Mouse (Mus musculus): ENCODE data around the gene Dock6. TPM values are rescaled to one million over a fixed set of nuclear protein-coding genes. Genes with fewer than 3 reads are reported as not detected.

Dock6 gene
- total RNA-seq, 1 experiment from 2014 or later = 46.0 TPM

Small RNAs within 50 kb of the gene (microRNA-seq; reads per million reads assigned to microRNA genes)
- 8.1 to 10.7 reads per million in 2 experiments for gene Mir7083

Other genes starting within 250 kb of the Dock6 start
- gene Smarca4, start 236.5 kb downstream of the Dock6 start, total RNA-seq (2021) = 70.8 and 71.0 TPM in 2 replicates
- gene Ldlr, start 129.2 kb downstream of the Dock6 start, total RNA-seq (2021) = 42.6 and 60.4 TPM in 2 replicates
- 9.1 and 10.4 TPM in 2 replicates for gene Spc24, start 92.3 kb downstream of the Dock6 start, total RNA-seq (2021)
- gene Kank2, start 53.9 kb downstream of the Dock6 start, total RNA-seq (2021) = 31.5 and 31.8 TPM in 2 replicates
- gene Angptl8, start 17.1 kb downstream of the Dock6 start, total RNA-seq (2021) = 5.1 and 10.2 TPM in 2 replicates
- 30.2 and 35.6 TPM in 2 replicates for gene Rab3d, start 65.6 kb upstream of the Dock6 start, total RNA-seq (2021)
- 6.5 and 8.5 TPM in 2 replicates for gene Ccdc159, start 74.8 kb upstream of the Dock6 start, total RNA-seq (2021)
- gene Tmem205, start 74.9 kb upstream of the Dock6 start, total RNA-seq (2021) = 203 and 258 TPM in 2 replicates
- gene Plppr2, start 84.4 kb upstream of the Dock6 start, total RNA-seq (2021) = 25.5 and 31.0 TPM in 2 replicates
- gene Swsap1, start 103.1 kb upstream of the Dock6 start, total RNA-seq (2021) = 13.1 and 13.7 TPM in 2 replicates
- gene Epor, start 110.9 kb upstream of the Dock6 start, total RNA-seq (2021) = 3.8 and 4.1 TPM in 2 replicates
- gene Rgl3, start 136.8 kb upstream of the Dock6 start, total RNA-seq (2021) = 18.1 and 19.0 TPM in 2 replicates
- gene Ccdc151, start 150.0 kb upstream of the Dock6 start, total RNA-seq (2021) = 0.45 and 0.56 TPM in 2 replicates
- 133 and 135 TPM in 2 replicates for gene Prkcsh, start 150.2 kb upstream of the Dock6 start, total RNA-seq (2021)
- gene Elavl3, start 199.4 kb upstream of the Dock6 start, total RNA-seq (2021) = 2.4 and 3.0 TPM in 2 replicates
- gene Gm49318, start 218.6 kb upstream of the Dock6 start, total RNA-seq (2021) = not detected in 2 replicates
- 9.1 and 10.1 TPM in 2 replicates for gene Zfp653, start 218.7 kb upstream of the Dock6 start, total RNA-seq (2021)
- gene Ecsit, start 232.8 kb upstream of the Dock6 start, total RNA-seq (2021) = 74.9 and 80.6 TPM in 2 replicates
- gene Cnn1, start 246.6 kb upstream of the Dock6 start, total RNA-seq (2021) = 0.56 and 7.1 TPM in 2 replicates